Mouse (Mus musculus): ENCODE results near the gene Pdzd8. TPM values are rescaled to one million over a fixed set of nuclear protein-coding genes. Genes with fewer than 3 reads are reported as not detected.

Gene Pdzd8
- total RNA-seq, 2 experiments from 2014 or later: 24.6 to 26.7 TPM

DNA sequence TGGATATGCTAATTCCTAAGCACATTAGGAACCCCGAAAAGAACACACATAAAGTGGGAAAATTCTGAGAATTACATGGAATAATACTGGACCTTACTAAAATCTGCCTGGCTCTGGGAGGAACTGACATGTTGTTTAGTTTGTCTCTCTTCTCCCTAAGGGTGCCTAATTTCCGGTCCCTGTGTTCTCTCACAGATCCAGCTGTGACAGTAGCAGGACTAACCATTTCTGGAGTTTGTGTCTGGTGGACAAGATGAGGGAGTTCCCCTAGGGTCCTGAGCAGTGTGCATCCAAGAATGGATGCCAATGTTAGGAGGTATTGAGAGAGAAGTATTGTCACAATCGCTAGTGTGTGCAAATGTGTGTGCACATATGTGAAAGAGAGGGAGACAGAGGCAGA, 10.8 kb upstream of the Pdzd8 start:
- no peak for DNase-seq (ENCODE audit: low spot score in 2 of 2)

DNA sequence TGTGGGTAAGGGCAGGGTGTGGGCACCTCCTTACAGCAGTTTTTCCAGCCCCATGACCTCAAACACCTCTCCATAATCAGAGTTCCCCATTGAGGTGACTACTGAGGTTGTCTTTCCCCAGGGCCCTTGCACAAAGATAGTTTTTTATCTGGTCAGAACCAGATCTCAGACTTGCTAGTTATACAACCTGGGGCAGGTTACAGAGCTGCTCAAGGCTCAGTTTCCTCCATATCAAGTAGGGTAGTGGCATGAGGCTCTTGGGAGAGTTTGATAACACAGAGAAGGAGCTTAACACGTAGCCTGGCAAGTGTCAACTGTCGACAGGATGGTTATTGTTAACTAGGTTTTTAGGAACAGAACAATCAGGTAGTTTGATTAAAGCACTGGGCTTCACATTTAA, 9.3 kb upstream of the Pdzd8 start:
- no peak for DNase-seq (ENCODE audit: low spot score in 2 of 2)

DNA sequence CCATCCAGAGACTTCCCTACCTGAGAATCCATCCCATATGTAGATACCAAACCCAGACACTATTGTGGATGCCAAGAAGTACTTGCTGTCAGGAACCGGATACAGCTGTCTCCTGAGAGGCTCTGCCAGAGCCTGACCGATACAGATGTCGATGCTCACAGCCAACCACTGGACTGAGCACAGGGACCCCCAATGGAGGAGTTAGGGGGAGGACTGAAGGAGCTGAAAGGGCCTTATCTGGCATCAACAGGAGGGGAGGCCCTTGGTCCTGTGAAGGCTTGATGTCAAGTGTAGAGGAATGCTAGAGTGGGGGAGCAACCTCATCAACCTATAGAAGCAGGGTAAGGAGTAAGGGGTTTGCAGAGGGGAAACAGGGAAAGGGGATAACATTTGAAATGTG, 7.2 kb upstream of the Pdzd8 start:
- DNase-seq (ENCODE audit: low spot score in 2 of 2): no peak

DNA sequence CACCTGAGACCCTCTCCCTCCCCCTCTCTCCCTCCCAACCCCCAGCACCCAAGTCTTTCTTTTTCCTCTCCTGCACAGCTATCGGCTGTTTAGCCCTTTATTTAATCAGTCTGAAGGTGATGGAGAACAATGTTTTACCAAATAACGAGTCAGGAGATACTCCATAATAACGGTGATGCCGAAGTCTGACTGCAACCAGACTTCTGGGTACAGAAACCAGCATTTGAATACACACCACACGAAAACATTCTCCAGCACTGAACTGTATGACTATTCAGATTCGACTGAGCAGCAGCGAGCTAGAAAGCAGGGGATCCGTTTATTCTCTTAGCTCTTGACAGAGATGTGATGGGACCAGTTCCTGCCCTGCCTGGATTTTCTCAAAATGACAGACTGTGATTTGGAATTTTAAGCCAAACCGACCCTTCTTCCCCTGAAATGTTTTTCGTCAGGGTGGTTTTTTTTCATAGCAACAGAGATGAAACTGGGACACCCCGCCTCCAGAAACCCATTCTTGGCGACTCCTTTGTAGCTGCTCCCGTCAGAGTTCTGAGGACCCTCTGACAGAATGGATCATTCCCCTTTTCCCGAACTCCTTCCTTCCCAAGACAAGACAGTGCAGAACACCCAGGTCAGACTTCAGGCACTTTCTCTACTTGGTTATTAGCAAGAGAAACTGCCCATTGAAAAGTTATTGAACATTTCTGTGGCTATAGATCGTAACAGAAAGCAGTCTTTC, 5.7 kb upstream of the Pdzd8 start:
- no peak for DNase-seq (ENCODE audit: low spot score in 2 of 2)

DNA sequence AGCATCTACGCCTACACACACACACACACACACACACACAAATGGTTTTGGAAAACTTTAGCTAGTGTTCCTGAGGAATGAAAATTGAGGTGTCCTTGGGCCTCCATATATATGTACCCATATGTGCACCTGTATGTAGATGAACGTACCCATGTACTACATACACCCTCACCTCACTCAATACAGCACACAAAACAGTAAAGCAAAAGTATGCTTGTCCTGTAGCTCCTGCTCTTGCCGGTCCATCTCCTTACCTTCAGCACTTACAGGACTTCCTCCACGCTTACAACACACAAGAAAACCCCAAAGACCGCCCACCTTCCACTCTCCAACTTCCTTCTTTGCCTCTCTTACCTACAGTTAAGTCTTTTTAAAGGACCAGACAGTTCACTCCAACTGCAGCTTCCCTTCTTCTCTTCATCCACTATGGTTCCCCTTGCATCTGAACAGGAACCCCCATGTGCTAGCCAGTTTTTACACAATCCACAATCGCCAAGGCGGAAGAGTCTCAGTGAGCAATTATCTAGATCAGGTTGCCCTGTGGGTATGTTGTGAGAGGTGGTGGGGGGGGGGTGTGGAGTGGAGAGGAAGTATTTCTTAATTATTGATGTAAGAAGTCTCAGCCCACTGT, 4.8 kb upstream of the Pdzd8 start:
- no peak for DNase-seq (ENCODE audit: low spot score in 2 of 2)

DNA sequence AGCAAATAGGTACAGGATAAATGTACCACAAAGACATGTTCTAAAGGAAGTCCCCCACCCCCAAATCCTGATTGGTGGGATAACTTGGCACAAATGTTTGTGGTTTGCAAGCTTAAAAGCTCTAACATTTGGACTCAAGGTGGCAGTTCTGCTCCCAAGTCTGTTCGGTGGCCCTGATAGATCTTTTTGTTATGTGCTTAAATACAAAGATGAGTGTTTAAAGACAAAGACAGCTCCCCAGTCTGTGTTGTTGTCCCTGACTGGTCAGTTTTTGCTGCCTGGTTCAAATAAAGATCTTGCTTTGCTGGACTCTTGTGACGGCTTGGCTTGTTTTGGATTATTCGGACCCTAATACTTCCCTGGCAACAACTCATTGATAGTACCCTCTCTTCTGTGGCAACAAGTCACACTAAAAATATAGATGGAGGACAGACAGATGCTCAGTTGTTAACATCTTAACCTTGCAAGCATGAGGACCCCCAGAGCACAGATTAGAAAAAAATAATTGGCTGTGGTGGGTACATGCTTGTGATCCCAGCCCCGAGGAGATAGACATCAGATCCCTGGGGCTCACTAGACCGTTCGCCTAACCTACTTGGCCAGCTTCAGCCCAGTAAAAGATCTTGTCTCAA, 3.9 kb upstream of the Pdzd8 start:
- DNase-seq (ENCODE audit: low spot score in 2 of 2): no peak

DNA sequence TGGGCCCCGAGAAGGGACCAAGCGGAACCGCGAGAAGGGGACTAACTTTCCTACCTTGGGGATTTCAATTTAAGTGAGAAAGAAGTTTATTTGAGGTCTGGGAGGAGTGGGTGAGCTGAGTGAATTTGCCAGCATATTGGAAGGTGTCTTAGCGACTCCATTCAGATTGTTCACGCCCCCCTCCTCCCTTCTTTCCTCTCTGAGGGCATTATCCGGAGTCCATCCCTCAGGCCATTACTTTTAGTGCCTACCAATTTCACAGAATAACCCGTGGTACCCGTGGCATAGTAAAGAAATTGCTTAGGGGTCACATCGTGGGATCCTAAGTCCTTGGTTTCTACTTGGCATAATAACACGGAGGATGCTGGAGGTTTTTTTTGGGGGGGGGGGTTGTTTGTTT, 745 bp upstream of the Pdzd8 start:
- DNase-seq (ENCODE audit: low spot score in 2 of 2): no peak

DNA sequence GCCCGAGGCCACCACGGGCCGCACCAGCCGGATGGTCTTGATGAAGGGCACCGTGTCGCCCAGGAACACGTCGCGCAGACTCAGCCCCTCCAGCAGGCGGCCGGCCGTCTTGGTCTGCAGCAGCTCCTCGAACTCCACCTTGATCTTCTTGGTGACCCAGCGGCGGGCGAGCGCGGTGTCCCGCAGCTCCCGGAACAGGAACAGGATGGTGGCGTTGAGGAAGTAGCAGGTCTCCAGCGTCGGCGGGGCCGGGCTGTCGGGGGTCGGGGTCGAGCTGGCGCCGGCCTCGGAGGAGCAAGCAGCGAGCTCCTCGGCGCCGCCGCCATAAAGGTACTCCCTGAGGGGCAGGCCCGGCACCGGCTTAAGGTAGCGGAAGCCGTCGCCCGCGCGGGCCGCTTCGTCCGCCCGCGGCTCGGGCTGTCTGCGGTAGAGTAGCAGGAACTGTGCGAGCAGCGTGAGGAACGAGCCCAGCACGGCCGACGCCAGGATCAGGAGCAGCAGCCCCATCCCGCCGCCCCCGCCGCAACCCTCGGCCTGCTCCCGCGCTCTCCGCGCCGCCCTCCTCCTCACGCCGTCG, 411 bp downstream of the Pdzd8 start:
- peak; percentile 33 to 49 for DNase-seq (ENCODE audit: low spot score in 2 of 2)

DNA sequence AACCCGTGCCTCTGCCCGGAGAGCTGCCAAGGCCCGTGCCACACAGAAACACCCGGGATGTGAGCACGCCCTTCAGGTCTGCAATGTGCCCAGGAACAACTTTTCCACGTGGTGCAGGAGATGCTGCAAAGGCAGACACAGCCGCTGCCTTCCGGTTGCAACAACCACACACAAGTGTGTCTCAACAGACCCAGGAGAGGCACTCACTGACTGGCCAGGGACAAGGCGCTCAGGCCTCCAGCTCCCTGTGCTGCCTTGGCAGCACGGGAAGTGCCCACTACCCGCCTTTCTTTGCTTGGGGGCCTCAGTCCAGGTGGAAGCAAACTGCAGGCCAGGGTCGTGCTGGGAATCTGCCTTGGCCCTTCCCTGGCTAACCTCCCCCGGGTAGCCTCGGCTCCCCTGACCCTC, 1.3 kb downstream of the Pdzd8 start:
- DNase-seq (ENCODE audit: low spot score in 2 of 2): peak in 1 of 2 experiments; percentile 21

DNA sequence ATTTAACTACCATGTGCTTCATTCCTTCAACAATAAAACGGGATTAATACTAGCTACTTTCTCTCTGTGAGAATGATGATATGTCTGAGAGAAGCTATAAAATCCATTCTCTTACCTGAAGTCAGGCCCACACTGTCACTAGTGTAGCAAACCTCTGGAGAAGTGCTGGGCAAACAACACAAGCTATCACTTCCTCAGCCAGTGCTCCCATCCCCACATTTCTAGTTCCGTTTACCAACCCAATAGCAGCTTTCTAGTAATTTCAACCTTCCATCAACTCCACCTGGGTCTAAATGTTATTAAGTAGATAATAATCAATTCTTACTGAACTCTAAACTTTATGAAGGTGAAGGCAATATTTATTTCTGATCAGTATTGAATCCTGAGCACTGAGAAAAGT, 2.6 kb downstream of the Pdzd8 start:
- no peak for DNase-seq (ENCODE audit: low spot score in 2 of 2)

DNA sequence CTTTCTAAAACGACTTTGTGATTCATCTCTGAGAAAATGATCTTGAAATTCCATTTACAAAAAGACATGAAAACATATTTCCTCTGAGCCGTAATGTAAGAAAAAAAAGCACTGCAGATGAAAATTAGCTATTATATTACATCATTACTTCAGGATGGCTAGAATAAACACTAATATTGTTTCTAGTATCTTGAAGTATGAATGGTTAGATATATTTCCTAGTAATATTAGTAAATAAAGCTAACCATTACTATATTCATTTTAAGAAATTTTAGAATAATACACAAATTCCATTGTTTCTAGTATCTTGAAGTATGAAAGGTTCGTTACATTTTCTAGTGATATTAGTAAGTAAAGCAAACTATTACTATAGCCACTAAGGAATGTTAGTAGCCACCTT, 5.7 kb downstream of the Pdzd8 start:
- DNase-seq (ENCODE audit: low spot score in 2 of 2): no peak

DNA sequence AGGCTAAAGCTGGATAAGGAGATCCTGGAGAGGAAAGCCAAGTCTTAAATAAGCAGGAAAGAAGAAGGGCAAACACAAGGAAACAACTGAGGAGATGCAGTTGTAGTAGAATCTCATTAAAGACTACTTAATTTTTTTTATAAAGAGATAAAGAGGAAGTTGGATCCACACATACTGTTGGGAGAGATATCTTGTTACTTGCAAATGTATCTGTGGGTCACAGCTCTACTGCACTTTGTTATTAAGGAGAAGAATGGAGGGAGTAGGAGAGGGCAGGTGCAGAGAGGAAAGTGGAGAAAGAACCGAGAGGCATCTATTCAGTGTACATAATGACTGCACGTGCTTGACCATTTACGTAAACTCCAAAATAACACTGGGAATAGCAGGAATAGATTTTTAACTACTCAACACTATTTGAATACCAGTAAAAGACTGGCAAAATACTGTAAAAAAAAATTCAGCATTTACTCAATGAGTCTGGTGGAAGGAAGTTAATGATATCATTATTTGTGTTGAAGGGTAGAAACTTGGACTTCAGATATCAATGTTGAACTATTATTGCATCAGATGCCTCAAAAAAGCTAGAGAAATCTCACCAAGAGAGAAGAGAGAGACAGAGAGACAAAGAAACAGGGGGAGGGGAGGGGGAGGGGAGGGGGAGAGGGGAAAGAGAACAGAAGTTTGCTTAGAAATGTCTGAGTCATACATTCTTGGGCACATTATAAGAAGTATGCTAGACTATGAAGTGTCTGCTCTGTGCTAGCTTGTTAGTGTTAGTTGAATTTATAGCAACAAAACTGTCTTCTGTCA, 7.5 kb downstream of the Pdzd8 start:
- DNase-seq (ENCODE audit: low spot score in 2 of 2): no peak

DNA sequence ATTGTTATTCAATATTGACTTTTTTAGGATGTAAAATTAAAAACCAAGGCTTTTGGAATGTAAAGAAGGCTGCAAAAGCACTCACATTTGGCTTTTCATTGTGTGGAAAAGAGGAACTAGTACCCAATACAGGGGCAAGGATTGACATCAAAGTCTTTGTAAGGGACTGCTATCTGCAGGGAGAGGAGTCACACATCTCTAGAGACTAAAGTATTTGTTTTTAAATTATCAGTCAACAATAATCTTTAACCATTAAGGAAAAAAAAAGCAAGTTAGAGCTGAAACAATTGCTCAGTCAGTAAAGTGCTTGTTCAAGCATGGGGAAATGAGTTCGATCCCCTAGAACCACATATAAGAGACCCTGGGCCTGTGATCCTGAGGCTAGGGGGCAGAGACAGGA, 8.9 kb downstream of the Pdzd8 start:
- DNase-seq (ENCODE audit: low spot score in 2 of 2): no peak

DNA sequence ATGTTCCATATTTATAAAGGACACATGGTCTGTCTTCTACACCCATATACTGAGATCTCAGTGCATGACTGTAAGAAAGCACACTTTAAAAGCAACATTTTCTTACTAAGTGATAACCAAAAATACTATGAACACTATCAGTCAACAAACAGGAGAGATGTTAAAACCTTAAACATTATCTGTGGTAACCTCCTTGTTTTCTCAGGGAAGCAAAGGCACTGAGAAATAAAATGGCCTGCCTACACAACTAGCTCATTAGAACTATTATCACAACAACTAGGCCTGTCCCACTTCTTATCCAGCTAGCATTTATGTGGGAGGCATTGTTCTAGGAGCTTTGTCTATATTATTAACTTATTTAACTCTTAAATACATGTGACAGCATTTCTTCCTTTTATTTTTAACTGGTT, 14.8 kb downstream of the Pdzd8 start:
- DNase-seq (ENCODE audit: low spot score in 2 of 2): no peak

DNA sequence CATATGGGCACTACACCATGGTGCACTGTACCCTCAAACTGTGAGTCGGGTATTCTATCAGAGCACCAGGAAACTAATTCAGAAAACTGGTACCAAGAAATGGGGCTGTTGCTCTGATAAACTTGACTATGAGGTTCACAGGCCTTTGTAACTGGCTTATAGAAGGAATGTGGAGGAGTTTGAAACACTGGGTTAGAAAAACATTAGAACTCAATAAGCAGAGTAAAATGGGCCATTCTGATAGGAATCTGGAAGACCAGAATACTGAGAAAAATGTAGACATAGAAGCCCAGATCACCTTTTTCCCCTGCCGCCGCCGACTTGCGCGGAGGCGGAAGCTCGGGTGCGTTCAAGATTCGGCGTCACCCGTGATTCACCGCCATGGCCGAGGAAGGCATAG, 23.6 kb downstream of the Pdzd8 start, which contains the start of gene Rps12-ps3:
TSS of gene Rps12-ps3 (plus strand) at position 301 of the 400 bp plus-strand sequence.
- DNase-seq (ENCODE audit: low spot score in 2 of 2): no peak

DNA sequence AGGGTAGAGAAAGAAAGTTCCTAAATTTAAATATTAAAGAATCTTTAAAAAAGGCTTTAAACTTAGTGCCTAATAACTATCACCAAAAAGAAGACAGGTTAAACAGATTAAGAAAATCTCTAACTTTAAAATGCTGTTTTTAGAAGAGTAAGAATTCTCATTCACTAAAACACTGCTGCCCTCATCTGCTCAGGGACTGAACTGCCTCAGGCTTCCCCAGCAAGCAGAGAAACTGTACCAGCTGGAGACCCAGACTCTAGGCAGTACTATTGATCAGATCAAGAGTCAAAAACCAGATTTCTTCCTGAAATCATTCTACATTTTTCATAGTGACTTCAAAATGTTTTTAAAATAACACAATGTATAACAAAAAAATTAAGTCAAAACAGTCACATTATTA, 29.0 kb downstream of the Pdzd8 start:
- no peak for DNase-seq (ENCODE audit: low spot score in 2 of 2)

DNA sequence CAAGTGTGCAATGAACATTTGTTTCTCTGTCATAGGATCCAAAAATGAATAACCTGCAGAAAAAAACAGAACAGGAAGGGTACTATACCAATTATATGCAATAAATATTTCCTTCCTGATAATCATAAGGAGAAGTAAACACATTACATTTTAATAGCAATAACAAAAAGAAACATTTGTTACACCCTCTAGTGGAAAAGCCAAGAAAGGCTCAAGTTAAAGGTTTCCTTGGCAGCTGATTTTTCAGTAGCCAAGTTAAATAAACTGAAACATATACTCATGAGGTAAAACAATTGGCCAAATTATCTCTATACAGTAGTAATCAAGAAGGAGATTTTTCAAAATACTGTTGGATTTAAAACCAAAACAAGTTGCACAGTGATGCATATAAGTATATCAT, 30.3 kb downstream of the Pdzd8 start:
- no peak for DNase-seq (ENCODE audit: low spot score in 2 of 2)

DNA sequence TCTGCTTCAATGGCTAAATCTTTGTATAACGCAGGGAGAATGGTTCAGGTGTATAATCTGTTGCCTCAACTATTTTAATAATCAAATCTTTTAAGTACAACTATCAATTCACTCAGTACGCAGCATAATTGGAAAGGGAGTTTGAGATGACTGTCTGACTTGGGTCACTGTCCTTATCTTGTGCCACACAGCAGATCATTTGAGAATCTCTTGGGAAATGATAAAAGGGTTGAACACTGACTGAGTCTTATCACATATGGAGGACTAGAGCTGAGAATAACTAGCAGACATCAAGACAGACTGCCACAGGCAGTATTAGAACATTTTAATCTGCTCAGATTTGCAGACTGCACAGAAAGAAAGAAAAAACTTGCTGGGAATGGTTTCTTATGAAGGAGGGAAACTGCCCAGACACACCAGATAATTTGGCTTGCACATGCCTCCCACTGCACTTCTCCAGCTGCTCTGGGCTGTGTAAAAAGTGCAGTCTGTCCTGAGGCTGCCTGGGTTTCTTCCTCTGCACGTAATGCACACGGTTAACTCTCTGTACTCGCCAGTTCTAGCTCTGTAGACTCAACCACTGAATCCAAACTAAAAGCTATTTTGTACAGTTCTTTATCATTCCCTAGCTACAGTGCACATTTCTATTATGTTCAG, 53.3 kb downstream of the Pdzd8 start:
- DNase-seq (ENCODE audit: low spot score in 2 of 2): no peak

DNA sequence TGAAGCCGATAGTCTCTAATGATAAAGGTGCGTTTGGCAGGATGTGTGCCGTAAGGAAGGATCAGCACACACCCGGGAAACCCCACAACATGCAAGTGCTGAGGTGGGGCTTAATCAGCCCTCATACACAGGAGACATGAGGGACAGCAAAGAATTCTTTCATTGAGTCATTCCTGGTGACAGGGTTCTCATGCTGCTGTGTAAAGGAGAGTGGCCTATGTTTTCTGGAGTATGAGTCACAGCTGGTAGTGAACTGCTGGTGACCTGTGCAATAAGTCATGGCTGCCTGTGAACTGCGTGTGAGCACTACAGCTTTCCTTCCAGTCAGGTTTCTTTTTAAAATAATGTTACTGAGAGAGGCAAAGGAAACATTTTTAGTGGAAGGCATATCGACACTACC, 55.8 kb downstream of the Pdzd8 start:
- no peak for DNase-seq (ENCODE audit: low spot score in 2 of 2)

DNA sequence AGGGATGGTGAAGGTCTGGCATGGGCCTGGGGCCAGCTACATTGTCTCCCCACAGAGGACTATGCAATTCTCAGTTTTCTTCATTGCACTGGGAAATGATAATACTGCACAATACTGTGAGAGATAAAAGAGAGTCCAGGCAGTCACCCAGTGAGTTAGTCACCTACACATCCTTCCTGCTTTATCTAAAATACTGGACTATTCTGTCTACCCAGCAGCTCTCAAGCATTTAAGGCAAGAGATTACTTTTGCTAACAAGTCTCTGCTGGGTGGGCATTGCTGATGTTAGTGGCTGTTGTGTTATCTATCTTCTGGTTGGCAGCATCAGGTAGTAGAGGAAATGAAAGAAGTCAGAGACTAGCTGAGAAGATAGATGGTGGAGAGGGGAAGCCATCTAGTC, 56.5 kb downstream of the Pdzd8 start:
- DNase-seq (ENCODE audit: low spot score in 2 of 2): no peak

DNA sequence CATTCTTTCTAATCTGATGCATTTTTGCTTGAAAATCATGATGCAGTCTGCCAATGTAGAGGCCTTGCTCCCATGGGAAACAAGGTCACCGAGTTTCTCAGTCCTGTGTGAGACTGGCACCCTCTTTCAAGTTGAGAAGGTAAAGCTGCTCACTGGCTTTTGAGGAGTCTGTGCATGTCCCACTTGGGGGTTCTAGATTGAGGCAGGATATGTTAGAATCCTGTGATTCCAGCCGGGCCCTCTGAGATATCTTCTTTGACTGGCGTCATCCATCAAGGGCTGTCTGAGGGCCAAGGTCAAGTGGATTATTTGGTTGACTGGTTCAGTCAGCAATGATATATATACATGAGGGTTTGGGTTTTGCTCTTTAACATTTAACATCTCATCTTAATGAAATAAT, 63.6 kb downstream of the Pdzd8 start:
- DNase-seq (ENCODE audit: low spot score in 2 of 2): no peak
